Mouse (Mus musculus): ENCODE measurements at regions not wholly inside any gene's neighbourhood (a gene's known extent, or its start where the extent isn't known, plus 50 kb on each side); places are given as distances from the start of the nearest gene placed in this dataset.
A peak's percentile ranks its signal among the peaks of the same experiment; 100 is the strongest.

- DNase-seq (ENCODE audit: low read depth, low spot score) = no peak
Observed at GRCm38 (mm10) chr19:15851622-15852021, 95.5 kb downstream of the Psat1 start.

GRCm38 (mm10) chr19:15850722-15851121, 96.4 kb downstream of the Psat1 start:
- no peak for DNase-seq (ENCODE audit: low read depth, low spot score)

- DNase-seq (ENCODE audit: low read depth, low spot score) = no peak
Observed at GRCm38 (mm10) chr19:15849235-15849634, 97.9 kb downstream of the Psat1 start.

- no peak for DNase-seq (ENCODE audit: low read depth, low spot score)
Observed at GRCm38 (mm10) chr19:15838327-15838726, 108.8 kb downstream of the Psat1 start.

- DNase-seq (ENCODE audit: low read depth, low spot score) = no peak
Observed at GRCm38 (mm10) chr19:15837715-15838175, 109.4 kb downstream of the Psat1 start.

- no peak for DNase-seq (ENCODE audit: low read depth, low spot score)
Observed at GRCm38 (mm10) chr19:15836956-15837714, 110.0 kb downstream of the Psat1 start.

GRCm38 (mm10) chr19:15836201-15836955, 110.8 kb downstream of the Psat1 start:
- DNase-seq (ENCODE audit: low read depth, low spot score) = no peak

- no peak for DNase-seq (ENCODE audit: low read depth, low spot score)
Observed at GRCm38 (mm10) chr19:15830385-15830784, 116.8 kb downstream of the Psat1 start.

- DNase-seq (ENCODE audit: low read depth, low spot score) = no peak
Observed at GRCm38 (mm10) chr19:15829158-15829557, 118.0 kb downstream of the Psat1 start.

GRCm38 (mm10) chr19:15827990-15828705, 119.0 kb downstream of the Psat1 start:
- DNase-seq (ENCODE audit: low read depth, low spot score) = no peak

GRCm38 (mm10) chr19:15827120-15827989, 119.8 kb downstream of the Psat1 start:
- DNase-seq (ENCODE audit: low read depth, low spot score) = no peak

GRCm38 (mm10) chr19:15823688-15824371, 123.3 kb downstream of the Psat1 start:
- no peak for DNase-seq (ENCODE audit: low read depth, low spot score)

GRCm38 (mm10) chr19:15820020-15820419, 127.1 kb downstream of the Psat1 start:
- DNase-seq (ENCODE audit: low read depth, low spot score) = no peak

GRCm38 (mm10) chr19:15815166-15815565, 132.0 kb downstream of the Psat1 start:
- no peak for DNase-seq (ENCODE audit: low read depth, low spot score)

GRCm38 (mm10) chr19:15809008-15809407, 138.1 kb downstream of the Psat1 start:
- DNase-seq (ENCODE audit: low read depth, low spot score) = no peak

- DNase-seq (ENCODE audit: low read depth, low spot score) = no peak
Observed at GRCm38 (mm10) chr19:15807681-15808080, 139.5 kb downstream of the Psat1 start.

- DNase-seq (ENCODE audit: low read depth, low spot score) = no peak
Observed at GRCm38 (mm10) chr19:15803131-15803889, 143.8 kb downstream of the Psat1 start.

- no peak for DNase-seq (ENCODE audit: low read depth, low spot score)
Observed at GRCm38 (mm10) chr19:15802641-15803040, 144.5 kb downstream of the Psat1 start.

GRCm38 (mm10) chr19:15801811-15802486, 145.2 kb downstream of the Psat1 start:
- peak; percentile 78 for DNase-seq (ENCODE audit: low read depth, low spot score)

Measured in embryo, embryonic 11.5 days (tissue).